In genomic region chr6:125495361-125495760, GRCm38 (mm10) we compare ENCODE assay signal across 9 mouse cellular contexts. TPM values are rescaled to one million over a fixed set of nuclear protein-coding genes. Genes with fewer than 3 reads are reported as not detected.
A peak's percentile ranks its signal among the peaks of the same experiment; 100 is the strongest.
DNase-seq lines count a peak whose midpoint lies in the region; ATAC-seq lines count a peak whose summit lies in the region.
"Had no signal": no experiment of that assay in that cellular context is flagged by ENCODE, and none has a peak within 500 bp of the region (broad histone marks: within the 10 kb centered on the region; RNA-seq: fewer than 3 reads in every experiment).

No protein-coding gene starts in this region.

- H3K4me2 ChIP-seq in heart, embryonic 14.5 days (ENCODE audit: low read length), result peak overlapping the region; percentile 96; the same call in 1 of the 2 replicates
- peak overlapping the region; percentile 91; the same call in 1 of the 2 replicates for H3K4me2 ChIP-seq in midbrain, embryonic 12.5 days (replicated peaks)
- H3K4me2 ChIP-seq in midbrain, embryonic 14.5 days (ENCODE audit: low read length), result no peak overlapping the region
- H3K4me2 ChIP-seq in intestine, embryonic 14.5 days (ENCODE audit: low read length), result peak overlapping the region; percentile 83; the same call in 1 of the 2 replicates
- peak overlapping the region; percentile 67 for H3K4me2 ChIP-seq in stomach, embryonic 16.5 days (ENCODE audit: low read depth, low read length)

- H3K27me3 ChIP-seq in heart, embryonic 14.5 days (ENCODE audit: control insufficient read depth, insufficient read depth, low read length), result peaks cover 29% of the 10 kb centered on the region
- H3K27me3 ChIP-seq in midbrain, embryonic 12.5 days, result peaks cover 40% of the 10 kb centered on the region
- H3K27me3 ChIP-seq in midbrain, embryonic 14.5 days (ENCODE audit: control insufficient read depth, insufficient read depth, low read length), result peaks cover 15% of the 10 kb centered on the region
- peaks cover 13% of the 10 kb centered on the region; the same call in 1 of the 2 replicates for H3K27me3 ChIP-seq in intestine, embryonic 14.5 days (replicated peaks; ENCODE audit: control insufficient read depth, insufficient read depth, low read length)
- no peaks in the 10 kb centered on the region for H3K27me3 ChIP-seq in stomach, embryonic 16.5 days (ENCODE audit: control insufficient read depth, insufficient read depth, low read length)

- H3K9ac ChIP-seq in heart, embryonic 14.5 days (ENCODE audit: low read length), result no peak overlapping the region
- no peak overlapping the region for H3K9ac ChIP-seq in midbrain, embryonic 12.5 days (replicated peaks)
- H3K9ac ChIP-seq in midbrain, embryonic 14.5 days (replicated peaks; ENCODE audit: low read length), result no peak overlapping the region
- no peak overlapping the region for H3K9ac ChIP-seq in intestine, embryonic 14.5 days (ENCODE audit: low read length)
- no peak overlapping the region for H3K9ac ChIP-seq in stomach, embryonic 16.5 days (ENCODE audit: low read length)

- H3K4me3 ChIP-seq in heart, embryonic 14.5 days (ENCODE audit: control insufficient read depth in 1 of 2, insufficient read depth in 1 of 2, low read depth in 1 of 2, low read length in 2 of 2), result no peak overlapping the region; a peak in 1 of 4 replicates
- no peak overlapping the region for H3K4me3 ChIP-seq in midbrain, embryonic 12.5 days
- no peak overlapping the region for H3K4me3 ChIP-seq in midbrain, embryonic 14.5 days (replicated peaks; ENCODE audit: low read depth, low read length)
- no peak overlapping the region for H3K4me3 ChIP-seq in intestine, embryonic 14.5 days (ENCODE audit: low read depth, low read length)
- H3K4me3 ChIP-seq in stomach, embryonic 16.5 days (replicated peaks; ENCODE audit: low read length), result no peak overlapping the region

- peaks cover 8 to 17% of the 10 kb centered on the region in 2 experiments; a peak in 2 of 4 replicates for H3K4me1 ChIP-seq in heart, embryonic 14.5 days (ENCODE audit: control insufficient read depth in 2 of 2, insufficient read depth in 2 of 2, low read length in 2 of 2)
- peaks cover 13% of the 10 kb centered on the region for H3K4me1 ChIP-seq in midbrain, embryonic 12.5 days
- peaks cover 8% of the 10 kb centered on the region for H3K4me1 ChIP-seq in midbrain, embryonic 14.5 days (ENCODE audit: control insufficient read depth, insufficient read depth, low read length)
- H3K4me1 ChIP-seq in intestine, embryonic 14.5 days (replicated peaks; ENCODE audit: control insufficient read depth, insufficient read depth, low read length), result peaks cover 7% of the 10 kb centered on the region
- no peaks in the 10 kb centered on the region for H3K4me1 ChIP-seq in stomach, embryonic 16.5 days (ENCODE audit: control insufficient read depth, insufficient read depth, low read length)

- no peak for ATAC-seq in heart, embryonic 14.5 days (ENCODE audit: insufficient number of reproducible peaks, insufficient read depth, low FRiP score, low read depth)
- no peak for ATAC-seq in midbrain, embryonic 12.5 days (ENCODE audit: low FRiP score, low read depth)
- ATAC-seq in midbrain, embryonic 14.5 days (ENCODE audit: low FRiP score, low TSS enrichment), result no peak
- ATAC-seq in intestine, embryonic 14.5 days (replicated peaks; ENCODE audit: low FRiP score, low TSS enrichment, low read depth), result no peak
- no peak for ATAC-seq in stomach, embryonic 16.5 days (ENCODE audit: insufficient read depth, low FRiP score)

- H3K36me3 ChIP-seq in heart, embryonic 14.5 days (ENCODE audit: control insufficient read depth, insufficient read depth, low read length), result no peaks in the 10 kb centered on the region
- H3K36me3 ChIP-seq in midbrain, embryonic 12.5 days, result no peaks in the 10 kb centered on the region
- H3K36me3 ChIP-seq in midbrain, embryonic 14.5 days (ENCODE audit: control insufficient read depth, insufficient read depth, low read length), result no peaks in the 10 kb centered on the region
- no peaks in the 10 kb centered on the region for H3K36me3 ChIP-seq in intestine, embryonic 14.5 days (ENCODE audit: control insufficient read depth, insufficient read depth, low read length)
- H3K36me3 ChIP-seq in stomach, embryonic 16.5 days (ENCODE audit: control insufficient read depth, insufficient read depth, low read length), result no peaks in the 10 kb centered on the region

- 77% methylated on average over 9 of the region's 9 CpGs for WGBS in heart, embryonic 14.5 days
- 62% methylated on average over 9 of the region's 9 CpGs for WGBS in midbrain, embryonic 12.5 days
- 67% methylated on average over 9 of the region's 9 CpGs for WGBS in midbrain, embryonic 14.5 days
- WGBS in intestine, embryonic 14.5 days, result 66% methylated on average over 9 of the region's 9 CpGs
- WGBS in stomach, embryonic 16.5 days, result 57% methylated on average over 9 of the region's 9 CpGs

- no peak overlapping the region for H3K27ac ChIP-seq in heart, embryonic 14.5 days (replicated peaks in 1 of 2; ENCODE audit: control insufficient read depth in 1 of 2, insufficient read depth in 1 of 2, low read depth in 2 of 2, low read length in 2 of 2)
- no peak overlapping the region for H3K27ac ChIP-seq in midbrain, embryonic 12.5 days (replicated peaks)
- H3K27ac ChIP-seq in midbrain, embryonic 14.5 days (replicated peaks; ENCODE audit: low read depth, low read length), result no peak overlapping the region
- H3K27ac ChIP-seq in intestine, embryonic 14.5 days (ENCODE audit: low read depth), result no peak overlapping the region
- H3K27ac ChIP-seq in stomach, embryonic 16.5 days (ENCODE audit: low read length), result peak overlapping the region; percentile 88

- intact Hi-C loops in heart, postnatal 36 days (cut with DNase I), result no loop called here

- DNase-seq in heart, postnatal 36 days, result no peak
- DNase-seq in midbrain, embryonic 14.5 days, result no peak
- no peak for DNase-seq in intestine, embryonic 14.5 days (ENCODE audit: low spot score)
- DNase-seq in spleen, postnatal 10 days (ENCODE audit: low spot score in 2 of 2), result no peak
- no peak for DNase-seq in urinary bladder, postnatal 4 days (ENCODE audit: low spot score in 2 of 2)
- DNase-seq: cerebellum, postnatal 36 days had no signal

- H3K9me3 ChIP-seq in heart, embryonic 14.5 days (ENCODE audit: control insufficient read depth, low read length), result no peaks in the 10 kb centered on the region
- H3K9me3 ChIP-seq in midbrain, embryonic 12.5 days, result no peaks in the 10 kb centered on the region
- H3K9me3 ChIP-seq in midbrain, embryonic 14.5 days (ENCODE audit: control insufficient read depth, low read length), result no peaks in the 10 kb centered on the region
- no peaks in the 10 kb centered on the region for H3K9me3 ChIP-seq in intestine, embryonic 14.5 days (ENCODE audit: control insufficient read depth, low read length)
- H3K9me3 ChIP-seq in stomach, embryonic 16.5 days (replicated peaks; ENCODE audit: control insufficient read depth, low read length), result no peaks in the 10 kb centered on the region

RNA-seq across cellular contexts. Expression of gene Cd9, which starts 0.8 kb away (rescaled TPM):
- polyA plus RNA-seq in heart, embryonic 14.5 days (2014; fragmentation: Nextera tagmentation; extraction: Ambion mirVana), result 88.8 and 91.8 TPM in 2 replicates
- total RNA-seq in heart, postnatal 36 days (2021), result 10 to 100 TPM; 54.7 to 59.2 TPM
- 35.5 and 38.5 TPM in 2 replicates for polyA plus RNA-seq in midbrain, embryonic 12.5 days (2016; fragmentation: Nextera tagmentation; extraction: Ambion mirVana)
- 59.8 and 66.5 TPM in 2 replicates for polyA plus RNA-seq in midbrain, embryonic 14.5 days (2014; fragmentation: Nextera tagmentation; extraction: Ambion mirVana)
- polyA plus RNA-seq in intestine, embryonic 14.5 days (2014; fragmentation: Nextera tagmentation; extraction: Ambion mirVana), result 162 and 185 TPM in 2 replicates
- 452 and 514 TPM in 2 replicates for polyA plus RNA-seq in stomach, embryonic 16.5 days (2015; fragmentation: Nextera tagmentation; extraction: Ambion mirVana)

RNA-seq across cellular contexts. Expression of gene Vwf, which starts 51.2 kb away (rescaled TPM):
- 22.5 and 27.9 TPM in 2 replicates for polyA plus RNA-seq in heart, embryonic 14.5 days (2014; fragmentation: Nextera tagmentation; extraction: Ambion mirVana)
- total RNA-seq in heart, postnatal 36 days (2021), result 100 to 1,000 TPM; 107 to 114 TPM
- polyA plus RNA-seq in midbrain, embryonic 12.5 days (2016; fragmentation: Nextera tagmentation; extraction: Ambion mirVana), result 11.3 and 15.3 TPM in 2 replicates
- 3.9 and 10.0 TPM in 2 replicates for polyA plus RNA-seq in midbrain, embryonic 14.5 days (2014; fragmentation: Nextera tagmentation; extraction: Ambion mirVana)
- 10.3 and 14.1 TPM in 2 replicates for polyA plus RNA-seq in intestine, embryonic 14.5 days (2014; fragmentation: Nextera tagmentation; extraction: Ambion mirVana)
- polyA plus RNA-seq in stomach, embryonic 16.5 days (2015; fragmentation: Nextera tagmentation; extraction: Ambion mirVana), result 5.4 and 6.9 TPM in 2 replicates
